Mouse (Mus musculus): ENCODE data around the gene Top1. TPM values are rescaled to one million over a fixed set of nuclear protein-coding genes. Genes with fewer than 3 reads are reported as not detected.

The Top1 gene
- 23.6 and 30.7 TPM in 2 replicates for polyA plus RNA-seq (2012; rRNA removed)

DNA sequence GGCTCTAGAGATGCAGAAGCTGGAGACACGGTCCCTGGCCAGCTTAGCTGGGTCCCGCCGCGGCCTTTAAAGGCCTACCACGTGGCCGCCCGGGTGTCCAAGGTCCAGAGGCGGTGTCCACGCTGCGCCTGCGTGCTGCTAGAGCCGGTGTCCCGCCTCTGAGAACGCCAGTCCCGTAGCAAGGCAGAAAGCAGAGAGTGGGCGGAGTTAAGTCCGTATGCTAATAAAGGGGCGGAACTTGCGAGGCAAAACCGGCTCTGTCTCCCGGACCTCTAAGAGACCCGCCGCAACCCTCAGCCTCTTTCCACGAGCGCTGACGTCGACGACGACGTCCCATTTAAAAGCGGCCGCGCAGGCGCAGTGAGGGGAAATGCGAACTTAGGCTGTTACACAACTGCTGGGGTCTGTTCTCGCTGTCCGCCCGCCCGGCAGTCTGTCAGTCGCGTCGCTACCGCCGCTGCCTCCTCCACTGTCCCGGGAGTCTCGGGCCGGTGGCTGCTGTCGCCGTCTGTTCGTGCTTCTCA, at the start of gene Top1:
Top1 (plus strand) TSS at position 275 of the 524 bp plus-strand sequence.
- DNase-seq (ENCODE audit: low spot score): peak; percentile 97

DNA sequence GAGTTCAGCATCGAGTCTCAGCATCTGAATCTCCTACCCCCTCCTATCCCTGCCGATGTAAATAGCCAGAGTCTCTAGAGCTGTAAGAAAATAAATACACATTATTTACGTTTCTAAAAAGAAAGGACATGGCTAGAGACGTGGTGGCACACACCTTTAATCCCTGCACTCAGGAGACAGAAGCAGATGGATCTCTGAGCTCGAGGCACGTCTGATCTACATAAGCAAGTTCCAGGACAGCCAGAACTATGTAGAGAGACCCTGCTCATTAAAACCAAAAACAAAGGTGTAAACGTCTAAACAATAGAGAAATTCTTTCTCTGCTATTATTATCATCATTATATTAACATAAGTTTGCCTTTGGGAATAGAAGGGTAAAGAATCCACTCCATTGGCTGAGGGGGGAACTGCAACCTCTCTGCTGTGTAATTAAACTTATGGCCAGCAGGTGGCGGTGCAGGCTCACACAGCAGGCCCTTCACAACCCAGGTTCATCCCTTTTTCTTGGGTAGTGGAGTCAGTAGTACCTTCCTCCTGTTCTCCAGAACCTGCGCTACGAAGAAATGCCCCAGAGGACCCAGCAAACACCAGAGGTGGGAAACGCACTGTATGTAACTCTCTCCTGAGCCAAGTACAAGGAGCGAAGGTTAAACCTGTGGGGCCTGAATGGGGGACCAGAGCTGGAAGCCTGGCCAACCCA, 48.0 kb upstream of the Top1 start:
- DNase-seq (ENCODE audit: low spot score): peak; percentile 54

- DNase-seq (ENCODE audit: low spot score): no peak
Observed at GRCm38 (mm10) chr2:160601805-160602204, 43.9 kb upstream of the Top1 start.

DNA sequence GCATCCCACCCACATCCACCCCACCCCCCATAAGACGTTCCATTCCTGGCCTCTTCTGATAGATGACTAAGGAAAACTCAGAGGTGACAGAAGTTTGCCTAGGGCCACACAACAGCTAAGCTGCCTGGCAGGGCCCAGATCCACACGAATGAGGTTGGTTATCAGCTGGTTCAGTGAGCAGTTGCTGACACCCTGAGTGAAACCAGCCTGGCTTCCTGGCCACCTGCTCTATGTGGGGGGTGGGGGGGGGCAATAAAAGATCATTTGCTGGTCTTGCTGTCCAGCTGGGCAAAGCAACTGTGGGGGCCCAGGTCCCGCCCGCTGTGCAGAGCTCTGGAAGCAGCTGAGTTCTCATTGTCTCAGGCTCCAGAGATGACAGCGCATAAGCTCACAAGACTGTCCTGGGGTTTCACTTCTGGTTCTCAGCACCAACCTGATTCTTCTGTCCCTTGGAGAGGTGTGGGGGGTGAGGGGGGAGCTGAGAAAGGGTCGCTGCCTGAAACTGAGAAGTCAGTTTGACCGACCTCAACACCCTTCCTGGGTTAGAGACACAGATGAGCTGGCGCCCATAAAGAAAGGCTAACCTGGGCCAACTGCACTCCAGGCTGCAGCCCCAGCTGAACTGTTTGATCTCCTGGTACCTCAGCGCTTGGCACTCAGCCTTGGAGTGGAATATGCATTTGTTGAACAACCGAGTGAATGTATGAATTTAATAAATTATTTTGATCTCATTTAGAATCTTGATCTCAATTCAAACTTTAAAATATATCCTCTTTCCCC, 42.3 kb upstream of the Top1 start:
- DNase-seq (ENCODE audit: low spot score): no peak

DNA sequence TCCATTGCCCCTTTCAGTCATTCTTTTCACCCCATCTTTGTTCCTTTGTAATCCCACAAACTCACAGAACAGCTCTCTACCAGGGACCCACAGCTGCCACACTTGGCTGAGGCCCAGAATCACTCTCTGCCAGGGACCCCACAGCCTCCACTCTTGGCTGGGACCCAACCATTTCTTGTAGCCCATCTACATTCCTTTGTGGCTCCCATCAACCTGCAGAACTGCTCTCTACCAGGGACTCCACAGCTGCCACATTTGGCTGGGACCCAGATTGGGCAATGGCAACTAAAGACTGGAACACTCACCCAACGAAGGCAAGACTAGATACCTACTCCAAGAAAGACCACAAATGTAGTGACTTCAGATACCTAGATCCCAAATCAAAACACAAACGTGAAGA, 35.7 kb upstream of the Top1 start:
- no peak for DNase-seq (ENCODE audit: low spot score)

DNA sequence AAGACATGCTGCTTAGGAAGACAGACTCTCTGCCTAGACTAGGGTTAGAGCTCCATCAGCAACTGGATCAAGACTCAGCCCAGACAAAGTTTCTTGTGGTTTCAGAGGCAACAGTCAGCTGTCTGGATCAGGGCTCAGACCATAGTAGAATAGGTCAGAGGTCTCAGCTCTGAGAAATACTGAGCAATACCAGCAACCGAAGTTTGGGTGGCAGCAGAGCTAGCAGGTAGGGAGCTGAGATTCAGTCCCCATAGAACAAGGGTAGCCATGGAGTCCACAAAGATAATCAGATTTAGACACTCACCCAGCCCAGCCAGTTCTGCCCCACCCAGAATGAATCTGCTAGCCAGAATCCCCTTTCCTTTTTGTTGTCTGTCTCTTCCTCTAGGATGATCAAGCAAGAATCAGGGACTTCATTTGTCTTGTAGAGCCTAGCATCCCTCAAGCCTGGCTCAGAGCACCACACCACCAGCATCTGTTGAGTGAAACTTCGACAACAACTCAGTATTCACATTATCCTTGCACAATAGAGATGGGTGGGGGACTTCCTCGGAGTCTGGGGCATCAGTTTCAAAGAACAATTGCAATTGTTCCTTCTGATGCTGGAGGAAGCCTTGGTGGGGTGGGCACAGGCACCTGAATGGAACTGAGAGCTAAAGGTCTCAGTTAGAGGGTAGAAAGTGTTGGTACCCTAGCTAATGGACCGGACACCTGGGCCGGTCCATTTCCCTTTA, 32.3 kb upstream of the Top1 start:
- no peak for DNase-seq (ENCODE audit: low spot score)

GRCm38 (mm10) chr2:160617741-160618140, 27.9 kb upstream of the Top1 start:
- DNase-seq (ENCODE audit: low spot score): no peak

GRCm38 (mm10) chr2:160618619-160619220, 27.0 kb upstream of the Top1 start:
- DNase-seq (ENCODE audit: low spot score): no peak

DNA sequence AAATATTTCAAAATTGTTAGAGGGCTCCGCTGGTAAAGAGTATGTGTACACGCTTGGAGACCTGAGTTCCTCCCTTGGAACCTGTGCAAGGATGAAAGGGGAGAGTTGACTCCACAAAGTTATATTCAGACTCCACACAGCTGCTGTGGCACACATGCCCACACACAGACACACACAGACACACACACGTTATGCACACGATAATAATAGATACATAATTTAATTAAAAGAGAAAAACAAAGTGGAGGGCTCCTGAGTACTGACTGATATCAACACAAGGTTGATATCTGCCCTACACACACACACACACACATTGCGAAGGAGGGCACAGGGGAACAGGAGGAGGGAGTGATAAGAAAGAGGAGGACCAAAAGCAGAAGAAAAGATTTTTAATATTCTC, 26.4 kb upstream of the Top1 start:
- DNase-seq (ENCODE audit: low spot score): no peak

DNA sequence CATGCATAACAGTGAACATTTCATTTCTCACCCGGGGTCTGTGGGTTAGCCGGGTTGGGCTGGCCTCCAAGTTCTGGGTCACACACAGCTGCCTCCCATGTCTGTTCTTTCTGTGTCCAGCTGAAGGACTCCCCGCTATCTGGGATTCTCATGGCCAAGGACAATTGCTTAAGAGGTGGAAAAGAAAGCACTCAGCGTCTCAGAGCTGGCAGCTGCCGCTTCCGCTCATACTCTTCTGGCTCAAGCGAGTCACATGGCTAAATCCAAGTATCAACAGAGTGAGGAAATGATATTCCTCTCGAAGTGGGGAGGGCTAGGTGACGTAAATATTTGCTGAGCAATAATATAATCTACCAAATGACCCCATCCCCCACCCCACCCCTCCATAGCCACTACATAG, 25.9 kb upstream of the Top1 start:
- no peak for DNase-seq (ENCODE audit: low spot score)

- no peak for DNase-seq (ENCODE audit: low spot score)
Observed at GRCm38 (mm10) chr2:160620279-160620963, 25.3 kb upstream of the Top1 start.

- no peak for DNase-seq (ENCODE audit: low spot score)
Observed at GRCm38 (mm10) chr2:160621001-160621448, 24.7 kb upstream of the Top1 start.

DNA sequence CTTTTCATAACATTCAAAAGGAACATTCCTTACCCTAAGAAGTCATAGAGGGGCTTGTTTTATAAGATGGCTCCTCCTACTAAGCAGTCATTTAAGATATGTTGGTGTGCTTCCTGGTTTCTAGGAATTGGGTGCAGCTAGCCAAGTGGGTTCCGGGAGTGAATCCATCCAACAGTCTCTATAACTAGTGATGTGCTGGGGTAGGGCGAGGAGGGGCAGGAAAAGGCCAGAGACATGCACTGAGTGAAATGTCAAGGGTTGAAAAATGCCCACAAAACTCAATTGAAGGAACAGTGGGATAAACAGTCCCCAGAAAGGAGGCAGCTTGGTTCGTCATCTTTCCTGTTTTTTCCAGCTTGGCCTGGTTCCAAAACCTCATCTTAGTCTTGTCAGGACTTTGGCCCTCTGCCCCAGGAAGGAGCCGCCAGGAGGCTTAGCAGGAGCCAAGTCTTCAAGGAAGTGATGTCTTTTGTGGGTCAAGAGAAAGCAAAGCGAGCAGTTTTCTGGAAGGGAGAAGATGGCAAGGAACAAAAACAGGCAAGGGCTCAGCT, 24.0 kb upstream of the Top1 start:
- peak; percentile 47 for DNase-seq (ENCODE audit: low spot score)

DNA sequence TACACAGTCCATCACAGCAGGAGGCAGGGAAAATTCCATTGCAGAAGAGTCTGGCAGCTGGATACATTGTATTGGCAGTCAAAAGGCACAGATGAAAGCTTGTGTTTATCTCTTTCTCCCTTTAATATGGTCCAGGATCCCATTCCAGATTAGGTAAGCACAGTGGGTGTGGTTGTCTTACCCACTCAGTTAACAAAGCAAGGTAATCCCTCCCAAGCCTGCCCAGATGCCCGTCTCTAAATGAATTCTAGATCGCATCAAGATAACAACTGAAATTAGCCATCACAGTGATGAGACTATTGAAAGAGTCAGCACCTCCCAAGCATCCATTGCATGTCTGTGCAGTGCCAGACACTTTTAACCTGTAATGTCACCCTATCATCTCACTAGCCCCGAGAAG, 23.0 kb upstream of the Top1 start:
- DNase-seq (ENCODE audit: low spot score): no peak

GRCm38 (mm10) chr2:160623745-160624144, 21.9 kb upstream of the Top1 start:
- DNase-seq (ENCODE audit: low spot score): no peak

DNA sequence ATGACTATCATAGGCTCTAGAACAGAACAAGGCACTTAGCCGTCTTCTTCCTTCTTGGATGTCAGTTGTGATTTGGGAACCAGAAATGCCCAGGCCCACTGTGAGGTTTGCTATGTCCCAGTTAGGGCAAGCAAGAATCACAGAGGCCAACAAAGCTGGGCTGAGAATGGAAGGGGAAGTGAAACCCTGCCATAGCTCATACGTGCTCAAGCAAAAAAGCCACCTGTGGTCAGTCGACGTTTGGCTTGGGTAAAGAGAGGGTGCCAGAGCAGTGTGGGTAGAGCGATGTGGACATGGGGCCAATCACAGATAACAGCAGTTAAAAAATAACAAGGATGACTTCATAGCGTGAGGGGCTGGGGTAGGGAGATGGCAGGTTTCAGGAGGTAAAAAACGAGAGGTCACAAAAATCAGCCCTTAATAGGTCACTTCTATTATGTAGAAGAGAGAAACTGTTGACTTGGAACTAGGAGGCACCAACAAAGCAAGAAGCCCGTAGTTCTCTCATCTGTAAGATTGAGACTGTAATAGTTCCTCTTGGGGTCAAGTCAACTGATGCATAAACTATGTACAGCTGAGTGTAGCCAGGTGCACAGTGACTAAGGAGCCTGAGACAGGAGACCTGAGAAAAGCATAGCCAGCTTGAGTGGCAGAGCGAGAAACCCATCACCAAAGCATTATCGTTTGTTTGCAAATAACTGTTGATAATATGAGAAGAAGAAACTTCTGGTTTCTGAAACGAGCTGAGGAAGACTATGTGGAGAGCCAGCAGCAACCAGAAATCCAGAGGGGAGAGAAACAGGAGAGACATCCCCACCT, 18.3 kb upstream of the Top1 start:
- no peak for DNase-seq (ENCODE audit: low spot score)

DNA sequence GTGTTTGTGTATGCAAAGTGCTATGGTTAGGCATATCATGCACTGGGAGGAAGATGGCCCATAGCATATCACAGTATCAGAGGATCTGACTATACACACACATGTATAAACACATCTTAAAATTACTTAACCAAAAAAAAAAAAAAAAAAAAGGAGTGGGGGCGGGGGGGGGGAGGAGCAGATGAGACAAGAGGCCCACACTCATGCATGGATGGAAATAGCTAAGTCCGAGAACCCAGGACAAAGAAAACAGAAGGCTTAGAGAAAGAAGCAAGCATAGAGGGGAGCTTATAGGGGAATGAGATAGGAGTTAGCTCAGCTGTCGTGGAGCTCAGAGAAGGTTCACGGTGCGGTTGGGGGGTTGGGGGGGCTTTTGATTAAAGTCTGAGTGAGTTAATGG, 17.6 kb upstream of the Top1 start:
- no peak for DNase-seq (ENCODE audit: low spot score)

GRCm38 (mm10) chr2:160628666-160629527, 16.8 kb upstream of the Top1 start:
- no peak for DNase-seq (ENCODE audit: low spot score)

- DNase-seq (ENCODE audit: low spot score): no peak
Observed at GRCm38 (mm10) chr2:160629528-160629830, 16.2 kb upstream of the Top1 start.

Data from urinary bladder, adult 2 months (tissue).